Mouse (Mus musculus) gastrocnemius, postnatal 36 days (tissue): Measurements from ENCODE around the gene Cyp20a1. TPM values are rescaled to one million over a fixed set of nuclear protein-coding genes. Genes with fewer than 3 reads are reported as not detected.

Source experiments
- DNase-seq, 2 experiments: peaks; one replicate each; pipeline ENCODE4 v3.0.0; 2022
- intact Hi-C: fragments of 180-260 bp; cut with DNase I; formaldehyde crosslinking; loops from one replicate; pipeline ENCODE4 v1.15.1; 2025
- total RNA-seq, 2 experiments: library from RNA; stranded (reverse); gene quantifications; 2 replicates each; pipeline ENCODE4 v1.2.3; 2021

Cyp20a1 gene
- total RNA-seq, 2 experiments from 2014 or later, result 4.4 to 5.2 TPM

- no peak for DNase-seq
- intact Hi-C loops, result no loop called here
Measured at GRCm38 (mm10) chr1:60432497-60432896, 89.4 kb downstream of the Cyp20a1 start.

Other genes starting within 250 kb of the Cyp20a1 start
- gene Carf, start 245.1 kb upstream of the Cyp20a1 start, total RNA-seq, result 1 to 10 TPM; 3.4 to 4.9 TPM
- gene Wdr12, start 244.7 kb upstream of the Cyp20a1 start, total RNA-seq, result 10 to 100 TPM; 11.0 to 14.9 TPM
- 10 to 100 TPM; 18.8 to 24.9 TPM for gene Nbeal1, start 162.7 kb upstream of the Cyp20a1 start, total RNA-seq
- 10 to 100 TPM; 11.7 to 11.8 TPM for gene Abi2, start 66.3 kb downstream of the Cyp20a1 start, total RNA-seq
- 10 to 100 TPM; 17.1 to 21.1 TPM for gene Raph1, start 223.8 kb downstream of the Cyp20a1 start, total RNA-seq